Mouse (Mus musculus): Measurements from ENCODE around the gene Fam114a2.
"Not testable (repeated sequence)": the region's sequence is repeated elsewhere in the genome, so short reads cannot be mapped to it uniquely, and the experiment has no call there.

Fam114a2 gene

GRCm38 (mm10) chr11:57518091-57518750 is at the start of gene Fam114a2, which contains the start of gene Mfap3:
Gene Fam114a2 (minus strand): TSS chr11:57518617.
Gene Mfap3 (plus strand): TSS chr11:57518664.
- peak; percentile 78 for DNase-seq (ENCODE audit: low spot score)

GRCm38 (mm10) chr11:57566091-57567035 is 47.9 kb upstream of the Fam114a2 start:
- no peak for DNase-seq (ENCODE audit: low spot score)

- DNase-seq (ENCODE audit: low spot score): no peak
Measured at GRCm38 (mm10) chr11:57564564-57564963, 46.1 kb upstream of the Fam114a2 start.

GRCm38 (mm10) chr11:57557936-57558335 is 39.5 kb upstream of the Fam114a2 start:
- DNase-seq (ENCODE audit: low spot score): not testable (repeated sequence)

GRCm38 (mm10) chr11:57553015-57553780 is 34.8 kb upstream of the Fam114a2 start:
- no peak for DNase-seq (ENCODE audit: low spot score)

- no peak for DNase-seq (ENCODE audit: low spot score)
Measured at GRCm38 (mm10) chr11:57551016-57551415, 32.6 kb upstream of the Fam114a2 start.

- DNase-seq (ENCODE audit: low spot score): no peak
Measured at GRCm38 (mm10) chr11:57550230-57550629, 31.8 kb upstream of the Fam114a2 start.

- peak; percentile 75 for DNase-seq (ENCODE audit: low spot score)
Measured at GRCm38 (mm10) chr11:57548618-57549550, 30.5 kb upstream of the Fam114a2 start.

GRCm38 (mm10) chr11:57540681-57541080 is 22.3 kb upstream of the Fam114a2 start:
- no peak for DNase-seq (ENCODE audit: low spot score)

GRCm38 (mm10) chr11:57539841-57540418 is 21.5 kb upstream of the Fam114a2 start:
- no peak for DNase-seq (ENCODE audit: low spot score)

GRCm38 (mm10) chr11:57535912-57536311 is 17.5 kb upstream of the Fam114a2 start:
- no peak for DNase-seq (ENCODE audit: low spot score)

- no peak for DNase-seq (ENCODE audit: low spot score)
Measured at GRCm38 (mm10) chr11:57532306-57532705, 13.9 kb upstream of the Fam114a2 start.

GRCm38 (mm10) chr11:57531300-57531950 is 13.0 kb upstream of the Fam114a2 start:
- DNase-seq (ENCODE audit: low spot score): no peak

GRCm38 (mm10) chr11:57529111-57529510 is 10.7 kb upstream of the Fam114a2 start:
- no peak for DNase-seq (ENCODE audit: low spot score)

- DNase-seq (ENCODE audit: low spot score): no peak
Measured at GRCm38 (mm10) chr11:57527506-57527905, 9.1 kb upstream of the Fam114a2 start.

GRCm38 (mm10) chr11:57525900-57526299 is 7.5 kb upstream of the Fam114a2 start:
- no peak for DNase-seq (ENCODE audit: low spot score)

- no peak for DNase-seq (ENCODE audit: low spot score)
Measured at GRCm38 (mm10) chr11:57524597-57524996, 6.2 kb upstream of the Fam114a2 start.

- no peak for DNase-seq (ENCODE audit: low spot score)
Measured at GRCm38 (mm10) chr11:57523418-57523817, 5.0 kb upstream of the Fam114a2 start.

GRCm38 (mm10) chr11:57522046-57522445 is 3.6 kb upstream of the Fam114a2 start:
- no peak for DNase-seq (ENCODE audit: low spot score)

GRCm38 (mm10) chr11:57521206-57521605 is 2.8 kb upstream of the Fam114a2 start:
- DNase-seq (ENCODE audit: low spot score): no peak

Data from c-Kit-positive CD71-positive TER-119-positive erythroid progenitor cells, embryonic 14.5 days (primary cell).